In genomic region chr7:30064622-30065021, GRCm38 (mm10) we compare ENCODE assay signal across 20 mouse cellular contexts. TPM values are rescaled to one million over a fixed set of nuclear protein-coding genes. Genes with fewer than 3 reads are reported as not detected.
DNase-seq lines count a peak whose midpoint lies in the region; ATAC-seq and TF ChIP-seq lines count a peak whose summit lies in the region.
"Had no signal": no experiment of that assay in that cellular context is flagged by ENCODE, and none has a peak within 500 bp of the region (broad histone marks: within the 10 kb centered on the region; RNA-seq: fewer than 3 reads in every experiment).

No protein-coding gene starts in this region.

- H3K4me1 ChIP-seq in intestine, postnatal 0 days (replicated peaks; ENCODE audit: control insufficient read depth, insufficient read depth, low read length), result no peaks in the 10 kb centered on the region
- H3K4me1 ChIP-seq in intestine, embryonic 16.5 days (ENCODE audit: control insufficient read depth, insufficient read depth, low read length), result no peaks in the 10 kb centered on the region
- no peaks in the 10 kb centered on the region for H3K4me1 ChIP-seq in lung, embryonic 14.5 days (ENCODE audit: insufficient read depth)
- H3K4me1 ChIP-seq: embryonic facial prominence, embryonic 13.5 days; forebrain, embryonic 12.5 days; midbrain, embryonic 15.5 days had no signal

- 82% methylated on average over 5 of the region's 5 CpGs for WGBS in intestine, postnatal 0 days
- WGBS in intestine, embryonic 16.5 days, result 79% methylated on average over 5 of the region's 5 CpGs
- 72% methylated on average over 5 of the region's 5 CpGs for WGBS in lung, embryonic 14.5 days

- POLR2A ChIA-PET in Patski (lab: Charles Lee), result no interaction called here

- peak; percentile 42; the same call in 1 of the 2 replicates for TF ChIP-seq CTCF in intestine, postnatal 0 days (IDR thresholded peaks at IDR 0.05; ENCODE audit: low read depth)
- TF ChIP-seq CTCF in lung, embryonic 14.5 days (IDR thresholded peaks at IDR 0.05; ENCODE audit: low read depth), result peak; percentile 36
- peak; percentile 41 for TF ChIP-seq CTCF in Patski (IDR thresholded peaks at IDR 0.05)

- in situ Hi-C loops in Patski (cut with MboI; ENCODE audit: low pct_unique_long_range_greater_than_20kb), result no loop called here

- H3K27ac ChIP-seq in intestine, postnatal 0 days (ENCODE audit: low read depth, low read length), result no peak overlapping the region
- no peak overlapping the region for H3K27ac ChIP-seq in intestine, embryonic 16.5 days (ENCODE audit: low read length)
- no peak overlapping the region for H3K27ac ChIP-seq in lung, embryonic 14.5 days (ENCODE audit: low read depth)
- H3K27ac ChIP-seq: embryonic facial prominence, embryonic 13.5 days; forebrain, embryonic 12.5 days; midbrain, embryonic 15.5 days had no signal

- DNase-seq in lung, embryonic 14.5 days, result no peak
- DNase-seq in lung, postnatal 36 days, result no peak
- DNase-seq in Patski (ENCODE audit: low read depth, low spot score), result no peak
- DNase-seq in right cerebral cortex, postnatal 14 days, result no peak
- no peak for DNase-seq in adrenal gland, postnatal 10 days
- DNase-seq: cerebellum, adult 11-12 months; heart, postnatal 36 days; kidney, postnatal 14 days; thymus, postnatal 25 days had no signal

- H3K4me3 ChIP-seq in intestine, postnatal 0 days (ENCODE audit: low read depth, low read length), result no peak overlapping the region
- H3K4me3 ChIP-seq in intestine, embryonic 16.5 days (ENCODE audit: low read length), result no peak overlapping the region
- no peak overlapping the region for H3K4me3 ChIP-seq in lung, embryonic 14.5 days (ENCODE audit: low read depth, low read length)
- H3K4me3 ChIP-seq: embryonic facial prominence, embryonic 13.5 days; forebrain, embryonic 12.5 days; midbrain, embryonic 15.5 days had no signal

- no peaks in the 10 kb centered on the region for H3K27me3 ChIP-seq in intestine, postnatal 0 days (replicated peaks; ENCODE audit: control insufficient read depth, insufficient read depth, low read length)
- H3K27me3 ChIP-seq in intestine, embryonic 16.5 days (replicated peaks; ENCODE audit: control insufficient read depth, insufficient read depth, low read length), result no peaks in the 10 kb centered on the region
- H3K27me3 ChIP-seq in lung, embryonic 14.5 days (ENCODE audit: insufficient read depth, low read length), result no peaks in the 10 kb centered on the region
- no peaks in the 10 kb centered on the region for H3K27me3 ChIP-seq in Patski
- H3K27me3 ChIP-seq: embryonic facial prominence, embryonic 13.5 days; forebrain, embryonic 12.5 days; midbrain, embryonic 15.5 days had no signal

- ATAC-seq in intestine, postnatal 0 days, result no peak
- no peak for ATAC-seq in intestine, embryonic 16.5 days
- ATAC-seq in lung, embryonic 14.5 days (ENCODE audit: insufficient read depth), result no peak
- ATAC-seq in Patski, result no peak
- ATAC-seq in erythroid progenitor cell, adult 5-6 weeks (replicated peaks; ENCODE audit: low FRiP score, poor library complexity, severe bottlenecking), result peak; percentile 31
- ATAC-seq: midbrain, embryonic 15.5 days had no signal

- H3K9ac ChIP-seq in intestine, postnatal 0 days (ENCODE audit: low read depth, low read length), result no peak overlapping the region
- H3K9ac ChIP-seq in intestine, embryonic 16.5 days (ENCODE audit: low read depth, low read length), result no peak overlapping the region
- no peak overlapping the region for H3K9ac ChIP-seq in lung, embryonic 14.5 days
- H3K9ac ChIP-seq: embryonic facial prominence, embryonic 13.5 days; forebrain, embryonic 12.5 days; midbrain, embryonic 15.5 days had no signal

- no peaks in the 10 kb centered on the region for H3K9me3 ChIP-seq in intestine, postnatal 0 days (ENCODE audit: control insufficient read depth)
- H3K9me3 ChIP-seq in intestine, embryonic 16.5 days (ENCODE audit: control insufficient read depth, low read length), result no peaks in the 10 kb centered on the region
- H3K9me3 ChIP-seq in lung, embryonic 14.5 days (ENCODE audit: low read depth, low read length), result no peaks in the 10 kb centered on the region
- H3K9me3 ChIP-seq: embryonic facial prominence, embryonic 13.5 days; forebrain, embryonic 12.5 days; midbrain, embryonic 15.5 days had no signal

- peaks cover 18% of the 10 kb centered on the region; the same call in 1 of the 2 replicates for H3K36me3 ChIP-seq in intestine, postnatal 0 days (ENCODE audit: control insufficient read depth, insufficient read depth)
- H3K36me3 ChIP-seq in intestine, embryonic 16.5 days (ENCODE audit: control insufficient read depth, insufficient read depth, low read length), result no peaks in the 10 kb centered on the region
- H3K36me3 ChIP-seq in lung, embryonic 14.5 days (ENCODE audit: insufficient read depth), result peaks cover 51% of the 10 kb centered on the region

- CTCF ChIA-PET in Patski (lab: Charles Lee), result interaction anchor here (0.7 to 0.9 kb wide), 2 partner anchors 42 to 83 kb away, joined by 3 read pairs; no protein-coding TSS in a partner anchor

- H3K4me2 ChIP-seq in intestine, postnatal 0 days (replicated peaks; ENCODE audit: low read depth), result no peak overlapping the region
- no peak overlapping the region for H3K4me2 ChIP-seq in intestine, embryonic 16.5 days (ENCODE audit: low read depth, low read length)
- no peak overlapping the region for H3K4me2 ChIP-seq in lung, embryonic 14.5 days
- H3K4me2 ChIP-seq: embryonic facial prominence, embryonic 13.5 days; forebrain, embryonic 12.5 days; heart, embryonic 11.5 days; midbrain, embryonic 15.5 days had no signal

RNA-seq across cellular contexts. Expression of gene Zfp82, which starts 8.1 kb away (rescaled TPM):
- polyA plus RNA-seq in intestine, postnatal 0 days (2015; fragmentation: Nextera tagmentation; extraction: Ambion mirVana), result 1.2 and 1.7 TPM in 2 replicates
- 4.2 and 4.4 TPM in 2 replicates for polyA plus RNA-seq in intestine, embryonic 16.5 days (2015; fragmentation: Nextera tagmentation; extraction: Ambion mirVana)
- 4.5 and 5.1 TPM in 2 replicates for polyA plus RNA-seq in lung, embryonic 14.5 days (2014; fragmentation: Nextera tagmentation; extraction: Ambion mirVana)
- 13.7 TPM for polyA plus RNA-seq in Patski (2021)
- total RNA-seq in erythroid progenitor cell, adult 5-6 weeks (2015; ENCODE audit: low replicate concordance), result 0.84 and 4.0 TPM in 2 replicates
- total RNA-seq in erythroid progenitor cell, adult 5-6 weeks (2017; ENCODE audit: low replicate concordance), result 0.64 and 2.4 TPM in 2 replicates
- 1 to 10 TPM; 1.4 to 2.2 TPM for total RNA-seq in adrenal gland, postnatal 10 days (2021)

RNA-seq across cellular contexts. Expression of gene Zfp14, which starts 13.4 kb away (rescaled TPM):
- 0.93 and 1.0 TPM in 2 replicates for polyA plus RNA-seq in intestine, postnatal 0 days (2015; fragmentation: Nextera tagmentation; extraction: Ambion mirVana)
- 2.0 and 2.2 TPM in 2 replicates for polyA plus RNA-seq in intestine, embryonic 16.5 days (2015; fragmentation: Nextera tagmentation; extraction: Ambion mirVana)
- 3.8 and 4.2 TPM in 2 replicates for polyA plus RNA-seq in lung, embryonic 14.5 days (2014; fragmentation: Nextera tagmentation; extraction: Ambion mirVana)
- polyA plus RNA-seq in Patski (2021), result 3.4 TPM
- 1.1 TPM in 1 of 2 replicates, not detected in the other for total RNA-seq in erythroid progenitor cell, adult 5-6 weeks (2015; ENCODE audit: low replicate concordance)
- total RNA-seq in erythroid progenitor cell, adult 5-6 weeks (2017; ENCODE audit: low replicate concordance), result 0.39 TPM in 1 of 2 replicates, not detected in the other
- total RNA-seq in adrenal gland, postnatal 10 days (2021), result 1 to 10 TPM; 2.3 to 2.8 TPM

RNA-seq across cellular contexts. Expression of gene Gm26920, which starts 25.6 kb away (rescaled TPM):
- not detected in 2 replicates for polyA plus RNA-seq in intestine, postnatal 0 days (2015; fragmentation: Nextera tagmentation; extraction: Ambion mirVana)
- polyA plus RNA-seq in intestine, embryonic 16.5 days (2015; fragmentation: Nextera tagmentation; extraction: Ambion mirVana), result 0.62 TPM in 1 of 2 replicates, not detected in the other
- 1.7 and 2.0 TPM in 2 replicates for polyA plus RNA-seq in lung, embryonic 14.5 days (2014; fragmentation: Nextera tagmentation; extraction: Ambion mirVana)
- 1.1 TPM for polyA plus RNA-seq in Patski (2021)
- total RNA-seq in erythroid progenitor cell, adult 5-6 weeks (2015; ENCODE audit: low replicate concordance), result not detected in 2 replicates
- not detected in 2 replicates for total RNA-seq in erythroid progenitor cell, adult 5-6 weeks (2017; ENCODE audit: low replicate concordance)
- under 1 TPM; 0.63 to 0.73 TPM for total RNA-seq in adrenal gland, postnatal 10 days (2021)
- total RNA-seq: common myeloid progenitor, adult 5-6 weeks; gastrocnemius, adult 18-20 months; heart, postnatal 36 days; layer of hippocampus, postnatal 14 days had no signal
- polyA plus RNA-seq: liver, embryonic 16.5 days had no signal

RNA-seq across cellular contexts. Expression of gene Zfp566, which starts 25.7 kb away (rescaled TPM):
- polyA plus RNA-seq in intestine, postnatal 0 days (2015; fragmentation: Nextera tagmentation; extraction: Ambion mirVana), result 2.6 and 3.1 TPM in 2 replicates
- 4.3 and 5.3 TPM in 2 replicates for polyA plus RNA-seq in intestine, embryonic 16.5 days (2015; fragmentation: Nextera tagmentation; extraction: Ambion mirVana)
- polyA plus RNA-seq in lung, embryonic 14.5 days (2014; fragmentation: Nextera tagmentation; extraction: Ambion mirVana), result 10.3 and 10.9 TPM in 2 replicates
- polyA plus RNA-seq in Patski (2021), result 5.3 TPM
- 2.1 and 2.5 TPM in 2 replicates for total RNA-seq in erythroid progenitor cell, adult 5-6 weeks (2015; ENCODE audit: low replicate concordance)
- not detected in 2 replicates for total RNA-seq in erythroid progenitor cell, adult 5-6 weeks (2017; ENCODE audit: low replicate concordance)
- 1 to 10 TPM; 1.8 to 2.2 TPM for total RNA-seq in adrenal gland, postnatal 10 days (2021)

RNA-seq across cellular contexts. Expression of gene Zfp260, which starts 30.0 kb away (rescaled TPM):
- polyA plus RNA-seq in intestine, postnatal 0 days (2015; fragmentation: Nextera tagmentation; extraction: Ambion mirVana), result 32.5 and 34.3 TPM in 2 replicates
- 60.8 and 61.0 TPM in 2 replicates for polyA plus RNA-seq in intestine, embryonic 16.5 days (2015; fragmentation: Nextera tagmentation; extraction: Ambion mirVana)
- polyA plus RNA-seq in lung, embryonic 14.5 days (2014; fragmentation: Nextera tagmentation; extraction: Ambion mirVana), result 120 and 128 TPM in 2 replicates
- 55.7 TPM for polyA plus RNA-seq in Patski (2021)
- total RNA-seq in erythroid progenitor cell, adult 5-6 weeks (2015; ENCODE audit: low replicate concordance), result 16.2 and 26.8 TPM in 2 replicates
- total RNA-seq in erythroid progenitor cell, adult 5-6 weeks (2017; ENCODE audit: low replicate concordance), result 2.7 and 3.0 TPM in 2 replicates
- total RNA-seq in adrenal gland, postnatal 10 days (2021), result 10 to 100 TPM; 42.0 to 44.7 TPM
